39 mouse cellular contexts compared by ENCODE assay signal in genomic region chr4:136977244-136977643, GRCm38 (mm10). TPM values are rescaled to one million over a fixed set of nuclear protein-coding genes. Genes with fewer than 3 reads are reported as not detected.
"Had no signal": no experiment of that assay in that cellular context is flagged by ENCODE, and none has a peak within 500 bp of the region (broad histone marks: within the 10 kb centered on the region; RNA-seq: fewer than 3 reads in every experiment).

No protein-coding gene starts in this region.

- ATAC-seq: hindbrain, embryonic 16.5 days; hindbrain, postnatal 0 days; inflammation-experienced regulatory T-cells, adult 6 months; intestine, postnatal 0 days had no signal

- H3K36me3 ChIP-seq: heart, embryonic 10.5 days; heart, embryonic 12.5 days; heart, embryonic 13.5 days; heart, embryonic 15.5 days; hindbrain, embryonic 10.5 days; hindbrain, embryonic 12.5 days; hindbrain, embryonic 13.5 days; hindbrain, embryonic 15.5 days; kidney, embryonic 15.5 days had no signal

- H3K27ac ChIP-seq: heart, adult 2 months; heart, embryonic 10.5 days; heart, embryonic 13.5 days; heart, embryonic 15.5 days; hindbrain, embryonic 10.5 days; hindbrain, embryonic 12.5 days; hindbrain, embryonic 13.5 days; hindbrain, embryonic 14.5 days; hindbrain, embryonic 15.5 days; hindbrain, postnatal 0 days; kidney, embryonic 15.5 days; kidney, postnatal 0 days; layer of hippocampus, adult 2 months had no signal

- H3K4me3 ChIP-seq: heart, adult 2 months; heart, embryonic 10.5 days; heart, embryonic 12.5 days; heart, embryonic 13.5 days; heart, embryonic 15.5 days; hindbrain, embryonic 10.5 days; hindbrain, embryonic 12.5 days; hindbrain, embryonic 13.5 days; hindbrain, embryonic 15.5 days; kidney, embryonic 15.5 days; layer of hippocampus, adult 2 months had no signal

- DNase-seq: heart, adult 2 months; heart, postnatal 10 days; heart, postnatal 14 days; heart, postnatal 36 days; heart, postnatal 4 days; kidney, adult 11 months; kidney, adult 18-20 months; kidney, adult 2 months; kidney, adult 8-10 months; kidney, adult 9 months; kidney, postnatal 10 days; kidney, postnatal 14 days; kidney, postnatal 25 days; kidney, postnatal 36 days; kidney, postnatal 4 days; layer of hippocampus, adult 9-11 months; layer of hippocampus, postnatal 36 days had no signal

- H3K9me3 ChIP-seq: heart, embryonic 10.5 days; heart, embryonic 12.5 days; heart, embryonic 13.5 days; heart, embryonic 15.5 days; hindbrain, embryonic 10.5 days; hindbrain, embryonic 12.5 days; hindbrain, embryonic 13.5 days; hindbrain, embryonic 15.5 days; kidney, embryonic 15.5 days had no signal

- H3K4me1 ChIP-seq: heart, embryonic 12.5 days; heart, embryonic 13.5 days; heart, embryonic 15.5 days had no signal

- H3K9ac ChIP-seq: heart, embryonic 12.5 days; heart, embryonic 13.5 days; heart, embryonic 15.5 days; hindbrain, embryonic 12.5 days; hindbrain, embryonic 13.5 days; hindbrain, embryonic 14.5 days; hindbrain, embryonic 15.5 days; kidney, embryonic 15.5 days had no signal

- H3K4me2 ChIP-seq: heart, embryonic 11.5 days; heart, embryonic 12.5 days; heart, embryonic 13.5 days; heart, embryonic 15.5 days; hindbrain, embryonic 12.5 days; hindbrain, embryonic 13.5 days; hindbrain, embryonic 14.5 days; hindbrain, embryonic 15.5 days; kidney, embryonic 15.5 days had no signal

- H3K27me3 ChIP-seq: hindbrain, embryonic 15.5 days had no signal

RNA-seq across cellular contexts. Expression of gene Epha8, which starts 20.6 kb away (rescaled TPM):
- total RNA-seq: heart, adult 2 months; heart, postnatal 10 days; heart, postnatal 14 days; heart, postnatal 25 days; heart, postnatal 36 days; heart, postnatal 4 days; hematopoietic stem cell, adult 5-6 weeks had no signal
- polyA plus RNA-seq: heart, embryonic 11.5 days; heart, embryonic 14.5 days; heart, embryonic 16.5 days; heart, postnatal 0 days had no signal
